Mouse (Mus musculus) neural tube, embryonic 11.5 days (tissue): Measurements from ENCODE around the gene Gimap3. TPM values are rescaled to one million over a fixed set of nuclear protein-coding genes. Genes with fewer than 3 reads are reported as not detected.

Source experiments
- ATAC-seq: fragments of 200-750 bp; cut with Nextera tagmentation; 2 replicates; pipeline ENCODE4 v1.8.0; 2017; ENCODE audit warnings: moderate number of reproducible peaks, mild to moderate bottlenecking, moderate TSS enrichment, moderate library complexity; ENCODE audit not compliant: insufficient read depth, low FRiP score, low TSS enrichment
- DNase-seq: peaks from one replicate; pipeline ENCODE4 v3.0.0-alpha.2; 2015; ENCODE audit warnings: low spot score
- H3K27ac ChIP-seq: fragments of 300-500 bp; sonication (generic); 2 replicates; pipeline ENCODE4 v1.5.1; 2014; ENCODE audit warnings: low read depth, mild to moderate bottlenecking, low read length
- H3K27me3 ChIP-seq: fragments of 300-500 bp; sonication (generic); 2 replicates; pipeline ENCODE4 v1.6.1; 2014; ENCODE audit warnings: mild to moderate bottlenecking, low read length, mixed read lengths; ENCODE audit not compliant: control insufficient read depth, insufficient read depth
- H3K36me3 ChIP-seq: fragments of 300-500 bp; sonication (generic); 2 replicates; pipeline ENCODE4 v1.6.1; 2014; ENCODE audit warnings: mild to moderate bottlenecking, low read length, moderate library complexity, mixed read lengths; ENCODE audit not compliant: control insufficient read depth, insufficient read depth
- H3K4me1 ChIP-seq: fragments of 300-500 bp; sonication (generic); 2 replicates; pipeline ENCODE4 v1.6.1; 2014; ENCODE audit warnings: low read length, mixed read lengths; ENCODE audit not compliant: control insufficient read depth, insufficient read depth
- H3K4me2 ChIP-seq: fragments of 300-500 bp; sonication (generic); 2 replicates; pipeline ENCODE4 v1.6.1; 2014; ENCODE audit warnings: low read depth, mild to moderate bottlenecking, moderate library complexity
- H3K4me3 ChIP-seq: fragments of 300-500 bp; sonication (generic); 2 replicates; pipeline ENCODE4 v1.5.1; 2014; ENCODE audit warnings: low read depth, low read length
- H3K9ac ChIP-seq: fragments of 300-500 bp; sonication (generic); 2 replicates; pipeline ENCODE4 v1.6.1; 2014; ENCODE audit warnings: mild to moderate bottlenecking, low read length
- H3K9me3 ChIP-seq: fragments of 300-500 bp; sonication (generic); 2 replicates; pipeline ENCODE4 v1.6.1; 2016; ENCODE audit warnings: low read length; ENCODE audit not compliant: control insufficient read depth
- WGBS: fragments of 180-500 bp; shearing (Covaris S2); extraction: QIAGEN DNeasy Blood & Tissue Kit; methylation state at CpG from one replicate; pipeline ENCODE4 v1.1.7; 2014; 5-methylcytosine and 5-hydroxymethylcytosine counted together
- polyA plus RNA-seq: library from polyadenylated mRNA; unstranded; fragments of >200 nt; fragmentation: Nextera tagmentation; extraction: Ambion mirVana; gene quantifications from 2 replicates; pipeline ENCODE4 v1.2.1, GENCODE M21; 2014

The Gimap3 gene
- polyA plus RNA-seq, 1 experiment from 2014 or later: not detected

DNA sequence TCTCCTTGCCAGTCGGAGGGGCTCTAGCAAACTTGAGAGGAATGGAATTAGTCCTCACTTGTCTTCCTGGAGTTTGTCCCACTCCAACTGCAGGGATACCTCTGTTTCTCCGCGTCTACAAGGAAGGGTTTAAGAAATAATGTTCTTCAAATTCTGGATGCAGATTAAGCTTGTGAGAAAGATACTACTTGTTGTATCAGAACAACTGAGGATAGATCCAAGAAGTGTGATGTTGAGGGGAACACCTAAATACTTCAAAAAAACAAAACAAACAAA, 30.9 kb downstream of the Gimap3 start:
- WGBS: 87% methylated on average over 3 of the region's 3 CpGs
- ATAC-seq: no peak

DNA sequence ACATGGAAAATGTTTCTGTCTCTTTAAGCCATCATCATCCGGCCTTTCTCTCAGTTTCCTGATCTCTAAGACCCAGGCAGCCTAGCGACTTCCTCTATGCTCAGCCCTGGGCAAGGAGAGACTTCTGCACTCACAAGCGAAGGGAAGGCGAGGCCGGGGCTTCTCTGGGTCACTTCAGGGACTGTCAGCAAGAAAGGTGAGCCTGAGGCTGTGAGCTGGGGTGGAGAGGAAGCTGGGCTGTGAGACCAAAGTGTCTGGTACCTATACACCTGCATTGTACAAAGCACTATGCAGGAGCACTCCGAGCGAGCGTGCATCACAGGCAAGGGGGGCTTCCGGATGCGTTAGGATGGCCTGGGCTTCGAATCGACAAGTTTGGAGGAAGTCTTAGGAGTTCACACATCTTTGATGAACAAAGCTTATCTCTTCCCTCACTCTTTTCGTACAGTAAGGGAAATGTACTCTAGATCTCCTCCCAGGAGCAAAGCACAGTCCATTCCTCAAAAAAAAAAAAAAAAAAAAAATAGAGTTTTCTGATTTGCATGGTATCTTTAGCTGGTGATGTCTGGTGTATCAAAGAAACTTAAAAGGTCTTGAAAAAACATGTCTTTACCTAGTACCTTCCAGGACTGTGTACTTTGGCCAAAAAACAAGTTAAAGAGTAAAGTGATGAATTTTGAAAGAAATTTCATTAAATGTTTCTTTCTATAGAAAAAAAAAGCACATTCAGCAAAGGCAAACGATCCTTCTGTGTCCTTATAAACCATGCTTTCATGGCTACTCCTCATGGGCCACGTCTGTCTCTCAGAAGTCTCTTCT, 31.5 kb downstream of the Gimap3 start, which contains the start of gene Gimap1:
Gimap1 (plus strand) TSS at position 94 of the 819 bp plus-strand sequence.
- H3K36me3 ChIP-seq: no peaks in the 10 kb centered on the region
- DNase-seq: no peak
- H3K27ac ChIP-seq: no peak within 1 kb of the TSS
- 85% methylated on average over 15 of the region's 15 CpGs for WGBS
- H3K4me2 ChIP-seq: no peak within 1 kb of the TSS
- ATAC-seq: no peak
- peaks cover 19% of the 10 kb centered on the region for H3K27me3 ChIP-seq
- H3K4me3 ChIP-seq: no peak within 1 kb of the TSS
- H3K9me3 ChIP-seq: no peaks in the 10 kb centered on the region
- H3K4me1 ChIP-seq: peaks cover 5% of the 10 kb centered on the region; the same call in 1 of the 2 replicates
- H3K9ac ChIP-seq: no peak within 1 kb of the TSS

More for the DNA sequence above, 30.9 kb downstream of the Gimap3 start:
- Histone ChIP-seq H3K9ac (no peak overlapping the region), H3K36me3 (no peaks in the 10 kb centered on the region), H3K27me3 (peaks cover 19% of the 10 kb centered on the region), H3K9me3 (no peaks in the 10 kb centered on the region), H3K27ac (no peak overlapping the region), H3K4me3 (no peak overlapping the region), H3K4me2 (no peak overlapping the region), H3K4me1 (peaks cover 5% of the 10 kb centered on the region; the same call in 1 of the 2 replicates)
- DNase-seq: no peak

DNA sequence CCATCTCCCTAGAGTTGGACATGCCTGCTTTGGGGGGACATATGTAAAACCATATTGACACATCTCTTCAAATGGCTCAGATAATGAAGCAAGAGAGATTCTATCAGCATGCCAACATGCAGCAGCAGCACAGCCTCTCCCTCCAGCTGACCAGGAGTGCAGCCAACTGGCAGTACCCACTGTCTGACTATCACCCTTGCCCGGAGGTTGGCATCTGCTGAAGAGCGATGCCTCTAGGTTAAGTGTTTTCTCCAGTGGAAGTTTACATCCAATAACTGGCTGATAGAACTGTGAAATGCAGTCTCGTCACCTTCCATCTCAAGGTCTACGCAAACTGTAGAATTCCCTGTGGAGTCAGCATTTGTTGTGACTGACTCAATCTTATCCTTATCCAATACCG, 33.0 kb downstream of the Gimap3 start:
- Histone ChIP-seq H3K9ac (no peak overlapping the region), H3K4me3 (no peak overlapping the region), H3K9me3 (no peaks in the 10 kb centered on the region), H3K4me1 (peaks cover 4% of the 10 kb centered on the region; the same call in 1 of the 2 replicates), H3K4me2 (no peak overlapping the region), H3K27ac (no peak overlapping the region), H3K27me3 (peaks cover 13% of the 10 kb centered on the region), H3K36me3 (no peaks in the 10 kb centered on the region)
- WGBS: 94% methylated on average over 5 of the region's 5 CpGs
- ATAC-seq (no peak), DNase-seq (no peak)

DNA sequence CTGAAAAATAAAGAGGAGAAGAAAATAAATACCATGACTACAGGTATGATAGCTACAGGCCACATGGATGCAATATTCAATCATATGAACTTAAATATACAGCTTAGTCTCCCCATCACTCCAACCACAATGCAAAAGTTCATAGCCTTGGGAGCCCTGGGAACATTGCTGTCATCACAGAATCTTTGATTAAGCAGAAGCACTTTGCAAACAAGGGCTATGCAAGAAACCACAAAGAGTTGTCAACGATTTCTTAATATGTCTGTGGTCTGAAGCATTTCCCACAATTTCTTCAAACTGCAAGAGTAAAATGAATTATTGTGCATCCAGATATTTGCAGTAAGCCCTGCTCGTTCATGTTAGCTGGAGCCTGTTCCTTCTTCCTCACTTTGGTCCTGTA, 33.6 kb downstream of the Gimap3 start:
- DNase-seq: no peak
- H3K27me3 ChIP-seq: peaks cover 7% of the 10 kb centered on the region

DNA sequence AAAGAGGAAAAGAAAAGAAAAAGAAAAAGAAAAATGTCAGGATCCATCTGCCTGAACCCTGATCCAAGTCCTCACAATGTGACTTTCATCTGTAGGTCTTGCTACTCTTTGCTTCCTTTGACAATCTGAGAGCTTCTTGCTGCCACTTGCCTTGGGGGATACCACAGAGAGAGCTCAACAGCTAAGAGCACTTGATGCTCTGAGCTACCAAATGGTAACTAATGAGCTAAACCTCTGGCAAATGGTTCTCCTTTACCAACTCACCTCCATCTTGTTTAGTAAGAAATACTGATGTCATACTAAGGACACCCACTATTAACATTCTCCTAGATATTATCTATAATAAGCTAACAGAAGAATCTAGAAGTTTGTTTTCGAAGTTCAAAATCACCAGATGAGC, 37.0 kb downstream of the Gimap3 start:
- DNase-seq: no peak
- no peak overlapping the region for H3K4me3 ChIP-seq
- no peak overlapping the region for H3K4me2 ChIP-seq
- ATAC-seq: no peak
- H3K4me1 ChIP-seq: no peaks in the 10 kb centered on the region
- 89% methylated on average over 1 of the region's 1 CpGs for WGBS
- no peaks in the 10 kb centered on the region for H3K27me3 ChIP-seq
- no peak overlapping the region for H3K27ac ChIP-seq
- H3K9me3 ChIP-seq: no peaks in the 10 kb centered on the region
- H3K36me3 ChIP-seq: no peaks in the 10 kb centered on the region
- H3K9ac ChIP-seq: no peak overlapping the region

More for the DNA sequence above, 33.6 kb downstream of the Gimap3 start:
- no peaks in the 10 kb centered on the region; the same call in 1 of the 2 replicates for H3K4me1 ChIP-seq
- ATAC-seq: no peak
- WGBS: 81% methylated on average over 2 of the region's 2 CpGs
- no peak overlapping the region for H3K27ac ChIP-seq
- no peaks in the 10 kb centered on the region for H3K36me3 ChIP-seq
- H3K4me2 ChIP-seq: no peak overlapping the region
- no peaks in the 10 kb centered on the region for H3K9me3 ChIP-seq
- no peak overlapping the region for H3K9ac ChIP-seq
- H3K4me3 ChIP-seq: no peak overlapping the region

DNA sequence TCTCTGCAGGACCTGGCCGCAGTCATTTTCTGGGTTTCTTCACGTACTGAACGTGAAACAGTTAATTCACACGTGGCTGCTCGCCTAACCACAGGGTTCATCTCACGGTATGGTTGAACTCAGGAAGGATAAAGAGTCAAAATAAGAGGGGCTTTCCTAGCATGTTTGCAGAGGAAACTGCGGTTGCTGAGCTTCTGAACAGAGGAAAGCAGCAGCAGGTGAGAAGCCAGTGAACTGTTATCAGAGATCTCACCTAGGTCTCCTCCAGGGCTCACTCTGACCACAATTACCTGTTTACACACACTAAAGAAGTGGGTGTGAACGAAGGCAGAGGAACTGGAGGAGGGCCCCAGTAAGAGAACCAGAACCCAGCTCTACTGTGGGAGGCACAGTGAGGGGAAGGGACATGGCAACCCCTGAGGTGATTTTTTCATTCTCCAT, 37.8 kb downstream of the Gimap3 start:
- no peak overlapping the region for H3K4me3 ChIP-seq
- no peaks in the 10 kb centered on the region for H3K36me3 ChIP-seq
- no peak for ATAC-seq
- DNase-seq: no peak
- no peak overlapping the region for H3K9ac ChIP-seq
- H3K27ac ChIP-seq: no peak overlapping the region
- H3K9me3 ChIP-seq: no peaks in the 10 kb centered on the region
- no peaks in the 10 kb centered on the region for H3K4me1 ChIP-seq
- H3K4me2 ChIP-seq: no peak overlapping the region
- 60% methylated on average over 8 of the region's 8 CpGs for WGBS
- H3K27me3 ChIP-seq: no peaks in the 10 kb centered on the region

DNA sequence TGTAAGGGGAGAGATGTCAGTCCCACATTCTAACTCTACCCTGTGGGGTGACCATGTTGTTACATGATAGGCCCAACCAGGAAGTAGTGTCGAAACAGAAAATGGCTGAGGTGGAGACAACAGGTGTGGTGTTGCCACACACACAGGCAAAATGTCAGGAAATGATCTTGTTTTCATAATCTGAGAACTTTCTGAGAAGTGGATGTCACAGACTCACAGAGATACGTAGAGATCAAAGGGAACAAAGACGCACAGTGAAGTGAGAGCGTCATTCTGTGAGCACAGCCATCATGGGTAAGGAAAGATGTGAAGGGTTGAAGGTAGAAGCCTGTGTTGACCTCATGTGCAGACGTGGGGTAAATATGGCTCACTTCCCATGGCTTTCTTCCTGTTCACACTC, 42.9 kb downstream of the Gimap3 start:
- Histone ChIP-seq H3K27me3 (no peaks in the 10 kb centered on the region), H3K27ac (no peak overlapping the region), H3K4me3 (no peak overlapping the region), H3K9ac (no peak overlapping the region), H3K9me3 (no peaks in the 10 kb centered on the region), H3K4me1 (no peaks in the 10 kb centered on the region), H3K4me2 (no peak overlapping the region), H3K36me3 (no peaks in the 10 kb centered on the region)
- DNase-seq (no peak), ATAC-seq (no peak)
- WGBS: 92% methylated on average over 5 of the region's 5 CpGs

DNA sequence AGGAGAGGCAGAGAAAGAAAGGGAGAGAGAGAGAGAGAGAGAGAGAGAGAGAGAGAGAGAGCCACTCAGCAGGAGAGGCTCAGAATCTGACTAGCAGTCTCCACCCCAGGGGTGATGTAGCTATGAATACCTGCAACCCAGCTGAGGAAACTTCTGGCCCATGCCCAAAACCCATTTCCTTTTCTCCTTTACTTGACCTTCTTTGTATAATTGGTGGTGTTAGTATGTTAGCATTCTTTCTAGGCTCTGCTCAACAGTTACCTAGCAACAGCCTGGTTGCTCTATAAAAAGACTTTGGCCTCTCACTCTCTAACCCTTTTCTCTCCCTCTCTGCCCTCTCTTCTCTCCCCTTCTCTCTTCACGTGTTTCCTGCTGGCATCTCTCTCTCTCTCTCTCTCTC, 45.2 kb downstream of the Gimap3 start:
- Histone ChIP-seq H3K27me3 (no peaks in the 10 kb centered on the region), H3K4me1 (no peaks in the 10 kb centered on the region), H3K27ac (no peak overlapping the region), H3K9ac (no peak overlapping the region), H3K4me2 (no peak overlapping the region), H3K36me3 (no peaks in the 10 kb centered on the region), H3K4me3 (no peak overlapping the region), H3K9me3 (no peaks in the 10 kb centered on the region)
- ATAC-seq (no peak), DNase-seq (no peak)
- 18% methylated on average over 1 of the region's 1 CpGs for WGBS

DNA sequence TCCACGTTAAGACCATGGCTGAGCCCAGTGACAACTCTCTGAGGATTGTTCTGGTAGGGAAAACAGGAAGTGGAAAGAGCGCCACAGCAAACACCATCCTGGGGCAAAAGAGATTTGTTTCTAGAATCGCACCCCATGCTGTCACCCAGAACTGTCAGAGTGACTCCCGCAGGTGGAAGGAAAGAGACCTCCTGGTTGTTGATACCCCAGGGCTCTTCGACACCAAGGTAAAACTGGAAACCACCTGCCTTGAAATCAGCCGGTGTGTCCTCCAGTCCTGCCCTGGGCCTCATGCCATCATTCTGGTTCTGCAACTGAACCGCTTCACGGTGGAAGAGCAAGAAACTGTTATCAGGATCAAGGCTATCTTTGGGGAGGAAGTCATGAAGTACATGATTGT, 47.2 kb downstream of the Gimap3 start:
- H3K4me1 ChIP-seq: no peaks in the 10 kb centered on the region
- no peak overlapping the region for H3K9ac ChIP-seq
- H3K27ac ChIP-seq: no peak overlapping the region
- H3K4me2 ChIP-seq: no peak overlapping the region
- H3K36me3 ChIP-seq: no peaks in the 10 kb centered on the region
- no peaks in the 10 kb centered on the region for H3K27me3 ChIP-seq
- H3K4me3 ChIP-seq: no peak overlapping the region
- DNase-seq (no peak), ATAC-seq (no peak)
- no peaks in the 10 kb centered on the region for H3K9me3 ChIP-seq
- 90% methylated on average over 8 of the region's 8 CpGs for WGBS
